Mouse (Mus musculus) CH12F3 (cell line): ENCODE results near the gene Il17rd.

Experiments used
- in situ Hi-C: fragments of 300-500 bp; cut with MboI; formaldehyde crosslinking; loops from 2 replicates; pipeline ENCODE4 v1.14.3; 2020; ENCODE audit warnings: low sequenced_read_pairs

Gene Il17rd

GRCm38 (mm10) chr14:27044221-27044966 is 5.7 kb downstream of the Il17rd start:
- in situ Hi-C loops, result no loop called here

- in situ Hi-C loops, result no loop called here
Observed at GRCm38 (mm10) chr14:27044967-27045361, 6.2 kb downstream of the Il17rd start.

- in situ Hi-C loops, result no loop called here
Observed at GRCm38 (mm10) chr14:27048231-27048956, 9.7 kb downstream of the Il17rd start.

- in situ Hi-C loops, result no loop called here
Observed at GRCm38 (mm10) chr14:27050043-27050442, 11.3 kb downstream of the Il17rd start.

- in situ Hi-C loops, result no loop called here
Observed at GRCm38 (mm10) chr14:27050560-27051510, 12.1 kb downstream of the Il17rd start.

- in situ Hi-C loops, result no loop called here
Observed at GRCm38 (mm10) chr14:27051511-27051895, 12.8 kb downstream of the Il17rd start.

GRCm38 (mm10) chr14:27058535-27059223 is 19.9 kb downstream of the Il17rd start:
- in situ Hi-C loops, result no loop called here

- in situ Hi-C loops, result no loop called here
Observed at GRCm38 (mm10) chr14:27059224-27059558, 20.4 kb downstream of the Il17rd start.

- in situ Hi-C loops, result no loop called here
Observed at GRCm38 (mm10) chr14:27063338-27063737, 24.6 kb downstream of the Il17rd start.

- in situ Hi-C loops, result no loop called here
Observed at GRCm38 (mm10) chr14:27066171-27066929, 27.6 kb downstream of the Il17rd start.

GRCm38 (mm10) chr14:27067866-27068271 is 29.1 kb downstream of the Il17rd start:
- in situ Hi-C loops, result no loop called here

- in situ Hi-C loops, result no loop called here
Observed at GRCm38 (mm10) chr14:27069434-27070097, 30.8 kb downstream of the Il17rd start.

- in situ Hi-C loops, result no loop called here
Observed at GRCm38 (mm10) chr14:27070128-27070527, 31.4 kb downstream of the Il17rd start.

- in situ Hi-C loops, result no loop called here
Observed at GRCm38 (mm10) chr14:27070758-27071157, 32.0 kb downstream of the Il17rd start.

GRCm38 (mm10) chr14:27071985-27072384 is 33.2 kb downstream of the Il17rd start:
- in situ Hi-C loops, result no loop called here

- in situ Hi-C loops, result no loop called here
Observed at GRCm38 (mm10) chr14:27075084-27075483, 36.3 kb downstream of the Il17rd start.

GRCm38 (mm10) chr14:27075909-27076521 is 37.3 kb downstream of the Il17rd start:
- in situ Hi-C loops, result no loop called here

GRCm38 (mm10) chr14:27076522-27076920 is 37.8 kb downstream of the Il17rd start:
- in situ Hi-C loops, result no loop called here
